Mouse (Mus musculus) kidney, embryonic 15.5 days (tissue): ENCODE measurements around the gene Arhgap35. TPM values are rescaled to one million over a fixed set of nuclear protein-coding genes. Genes with fewer than 3 reads are reported as not detected.

Experiments used
- ATAC-seq: fragments of 200-750 bp; cut with Nextera tagmentation; replicated peaks from 2 replicates; pipeline ENCODE4 v1.8.0; 2017; ENCODE audit warnings: moderate TSS enrichment; ENCODE audit not compliant: low FRiP score
- H3K27ac ChIP-seq: fragments of 300-500 bp; sonication (generic); 2 replicates; pipeline ENCODE4 v1.5.1; 2015; ENCODE audit warnings: mild to moderate bottlenecking, inconsistent platforms
- H3K27me3 ChIP-seq: fragments of 300-500 bp; sonication (generic); 2 replicates; pipeline ENCODE4 v1.6.1; 2015; ENCODE audit warnings: inconsistent platforms
- H3K36me3 ChIP-seq: fragments of 300-500 bp; sonication (generic); 2 replicates; pipeline ENCODE4 v1.6.1; 2015; ENCODE audit warnings: inconsistent platforms
- H3K4me1 ChIP-seq: fragments of 300-500 bp; sonication (generic); 2 replicates; pipeline ENCODE4 v1.6.1; 2015; ENCODE audit warnings: inconsistent platforms
- H3K4me2 ChIP-seq: fragments of 300-500 bp; sonication (generic); 2 replicates; pipeline ENCODE4 v1.6.1; 2015; ENCODE audit warnings: moderate library complexity, mild to moderate bottlenecking, inconsistent platforms
- H3K4me3 ChIP-seq: fragments of 300-500 bp; sonication (generic); replicated peaks from 2 replicates; pipeline ENCODE4 v1.5.1; 2015; ENCODE audit warnings: mild to moderate bottlenecking, inconsistent platforms
- H3K9ac ChIP-seq: fragments of 300-500 bp; sonication (generic); 2 replicates; pipeline ENCODE4 v1.6.1; 2015; ENCODE audit warnings: mild to moderate bottlenecking, inconsistent platforms
- H3K9me3 ChIP-seq: fragments of 300-500 bp; sonication (generic); replicated peaks from 2 replicates; pipeline ENCODE4 v1.6.1; 2016; ENCODE audit warnings: inconsistent platforms
- WGBS: fragments of 180-500 bp; shearing (Covaris S2); methylation state at CpG from one replicate; pipeline ENCODE4 v1.1.7; 2015; ENCODE audit warnings: mixed read lengths; 5-methylcytosine and 5-hydroxymethylcytosine counted together
- polyA plus RNA-seq: library from polyadenylated mRNA; unstranded; fragments of >200 nt; fragmentation: Nextera tagmentation; extraction: Ambion mirVana; gene quantifications from 2 replicates; pipeline ENCODE4 v1.2.1, GENCODE M21; 2015

Arhgap35 gene
- polyA plus RNA-seq, 1 experiment from 2014 or later = 18.2 TPM

GRCm38 (mm10) chr7:16456289-16456688 is 158.5 kb downstream of the Arhgap35 start:
- no peak for ATAC-seq
- Histone ChIP-seq H3K9ac (no peak overlapping the region), H3K4me1 (peaks cover 14% of the 10 kb centered on the region), H3K9me3 (no peaks in the 10 kb centered on the region), H3K4me2 (no peak overlapping the region), H3K36me3 (no peaks in the 10 kb centered on the region), H3K27me3 (peaks cover 7% of the 10 kb centered on the region; the same call in 1 of the 2 replicates), H3K4me3 (no peak overlapping the region), H3K27ac (no peak overlapping the region)
- WGBS = 90% methylated on average over 5 of the region's 5 CpGs

- no peaks in the 10 kb centered on the region for H3K9me3 ChIP-seq
- H3K36me3 ChIP-seq = no peaks in the 10 kb centered on the region
- H3K27ac ChIP-seq = no peak overlapping the region
- no peaks in the 10 kb centered on the region for H3K27me3 ChIP-seq
- no peak overlapping the region for H3K9ac ChIP-seq
- no peak for ATAC-seq
- 94% methylated on average over 14 of the region's 14 CpGs for WGBS
- no peak overlapping the region for H3K4me2 ChIP-seq
- H3K4me1 ChIP-seq = peaks cover 14% of the 10 kb centered on the region
- H3K4me3 ChIP-seq = no peak overlapping the region
Measured at GRCm38 (mm10) chr7:16455016-16455415, 159.8 kb downstream of the Arhgap35 start.

GRCm38 (mm10) chr7:16453118-16453711 is 161.6 kb downstream of the Arhgap35 start:
- H3K27ac ChIP-seq = peak overlapping the region; percentile 45
- peaks cover 14% of the 10 kb centered on the region for H3K4me1 ChIP-seq
- H3K36me3 ChIP-seq = no peaks in the 10 kb centered on the region
- H3K27me3 ChIP-seq = no peaks in the 10 kb centered on the region
- peak overlapping the region; percentile 84 for H3K4me3 ChIP-seq
- WGBS = under 1% methylated on average over 23 of the region's 23 CpGs
- peak overlapping the region; percentile 62 for H3K9ac ChIP-seq
- no peaks in the 10 kb centered on the region for H3K9me3 ChIP-seq
- H3K4me2 ChIP-seq = peak overlapping the region; percentile 93
- ATAC-seq = peak; percentile 72

GRCm38 (mm10) chr7:16452587-16453073 is 162.2 kb downstream of the Arhgap35 start, which contains the start of gene Tmem160:
Gene Tmem160 (plus strand): TSS chr7:16452779.
- Histone ChIP-seq H3K4me2 (peak within 1 kb of the TSS; percentile 93), H3K27me3 (no peaks in the 10 kb centered on the region), H3K4me1 (peaks cover 14% of the 10 kb centered on the region), H3K9ac (peak within 1 kb of the TSS; percentile 62), H3K4me3 (peak within 1 kb of the TSS; percentile 84), H3K27ac (peak within 1 kb of the TSS; percentile 45), H3K36me3 (no peaks in the 10 kb centered on the region), H3K9me3 (no peaks in the 10 kb centered on the region)
- under 1% methylated on average over 28 of the region's 30 CpGs for WGBS
- peak; percentile 99 for ATAC-seq

- WGBS = 76% methylated on average over 6 of the region's 6 CpGs
- no peak for ATAC-seq
- no peak overlapping the region for H3K4me3 ChIP-seq
Measured at GRCm38 (mm10) chr7:16451656-16452055, 163.1 kb downstream of the Arhgap35 start.

More at GRCm38 (mm10) chr7:16451656-16452055, 163.1 kb downstream of the Arhgap35 start:
- Histone ChIP-seq H3K36me3 (no peaks in the 10 kb centered on the region), H3K9ac (no peak overlapping the region), H3K27ac (no peak overlapping the region), H3K9me3 (no peaks in the 10 kb centered on the region), H3K27me3 (no peaks in the 10 kb centered on the region), H3K4me1 (peaks cover 14% of the 10 kb centered on the region), H3K4me2 (no peak overlapping the region)

Other genes starting within 250 kb of the Arhgap35 start
- gene Sae1, start 227.2 kb downstream of the Arhgap35 start, polyA plus RNA-seq = 327 and 334 TPM in 2 replicates
- 15.5 and 17.1 TPM in 2 replicates for gene Zc3h4, start 214.1 kb downstream of the Arhgap35 start, polyA plus RNA-seq
- gene Tmem160, start 162.2 kb downstream of the Arhgap35 start, polyA plus RNA-seq = 51.0 and 55.9 TPM in 2 replicates
- 0.38 and 0.51 TPM in 2 replicates for gene Npas1, start 137.3 kb downstream of the Arhgap35 start, polyA plus RNA-seq
- not detected in 2 replicates for gene Ceacam15, start 60.7 kb upstream of the Arhgap35 start, polyA plus RNA-seq
- not detected in 2 replicates for gene Ceacam9, start 106.9 kb upstream of the Arhgap35 start, polyA plus RNA-seq
- 255 and 262 TPM in 2 replicates for gene Ap2s1, start 123.4 kb upstream of the Arhgap35 start, polyA plus RNA-seq
- gene Slc1a5, start 166.3 kb upstream of the Arhgap35 start, polyA plus RNA-seq = 46.9 and 48.6 TPM in 2 replicates
- 91.5 and 99.8 TPM in 2 replicates for gene Strn4, start 200.9 kb upstream of the Arhgap35 start, polyA plus RNA-seq
- gene Fkrp, start 201.7 kb upstream of the Arhgap35 start, polyA plus RNA-seq = 32.0 and 34.1 TPM in 2 replicates
- gene Prkd2, start 227.9 kb upstream of the Arhgap35 start, polyA plus RNA-seq = 14.6 and 17.7 TPM in 2 replicates